Mouse (Mus musculus) kidney, postnatal 4 days (tissue): ENCODE data around the gene 4930432K21Rik.

Source experiments
- DNase-seq, 2 experiments: peaks; one replicate each; pipeline ENCODE4 v3.0.0; 2021; ENCODE audit warnings: mixed read lengths in 2 of 2

The 4930432K21Rik gene

DNA sequence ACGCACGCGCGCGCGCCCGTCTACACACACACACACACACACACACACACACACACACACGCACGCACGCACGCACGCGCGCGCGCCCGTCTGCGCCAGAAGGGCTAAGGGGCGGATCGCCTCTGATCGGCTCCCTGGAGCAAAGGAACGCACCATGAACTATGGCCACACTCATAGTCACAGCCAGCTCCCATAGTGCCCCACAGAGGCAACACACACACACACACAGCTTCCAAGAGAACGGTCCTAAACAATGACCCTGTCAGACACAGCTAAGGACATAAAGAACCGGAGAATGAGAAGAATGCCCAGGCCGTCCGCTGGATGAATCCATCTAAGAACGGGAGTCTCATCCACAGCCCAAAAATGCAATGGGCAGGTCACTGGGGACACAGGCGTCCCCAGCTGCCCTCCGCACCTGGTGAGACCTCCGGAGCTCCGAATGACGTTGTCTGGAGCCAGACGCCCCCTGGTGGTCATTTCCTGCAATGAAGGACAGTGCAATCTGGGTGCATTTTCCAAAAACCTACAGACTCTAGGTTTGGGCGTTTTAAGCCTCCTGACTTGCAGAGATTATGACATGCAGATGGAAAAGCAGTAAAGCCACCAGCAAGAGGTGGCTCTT is 62.5 kb downstream of the 4930432K21Rik start:
- DNase-seq, result peak; percentile 90 to 92

DNA sequence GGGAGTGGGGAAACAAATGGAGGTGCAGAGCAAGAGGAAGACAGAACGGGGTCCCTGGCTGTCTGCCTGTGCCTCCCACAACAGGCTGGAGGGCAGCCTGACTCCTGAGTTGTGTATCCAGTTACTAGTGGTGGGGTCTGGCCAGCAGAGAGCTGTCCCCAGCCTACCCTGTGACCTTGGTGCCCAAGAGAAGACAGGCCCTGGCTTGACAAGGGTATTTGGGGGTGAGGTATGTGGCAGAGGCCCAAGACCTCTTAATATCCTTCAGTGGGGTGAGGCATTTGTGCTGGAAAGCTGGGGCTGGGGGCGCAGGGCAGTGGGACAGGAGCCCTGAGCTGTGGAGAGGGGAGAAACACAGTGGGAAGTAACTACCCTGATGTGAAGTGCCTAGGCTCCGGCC is 63.4 kb downstream of the 4930432K21Rik start:
- DNase-seq, result no peak

DNA sequence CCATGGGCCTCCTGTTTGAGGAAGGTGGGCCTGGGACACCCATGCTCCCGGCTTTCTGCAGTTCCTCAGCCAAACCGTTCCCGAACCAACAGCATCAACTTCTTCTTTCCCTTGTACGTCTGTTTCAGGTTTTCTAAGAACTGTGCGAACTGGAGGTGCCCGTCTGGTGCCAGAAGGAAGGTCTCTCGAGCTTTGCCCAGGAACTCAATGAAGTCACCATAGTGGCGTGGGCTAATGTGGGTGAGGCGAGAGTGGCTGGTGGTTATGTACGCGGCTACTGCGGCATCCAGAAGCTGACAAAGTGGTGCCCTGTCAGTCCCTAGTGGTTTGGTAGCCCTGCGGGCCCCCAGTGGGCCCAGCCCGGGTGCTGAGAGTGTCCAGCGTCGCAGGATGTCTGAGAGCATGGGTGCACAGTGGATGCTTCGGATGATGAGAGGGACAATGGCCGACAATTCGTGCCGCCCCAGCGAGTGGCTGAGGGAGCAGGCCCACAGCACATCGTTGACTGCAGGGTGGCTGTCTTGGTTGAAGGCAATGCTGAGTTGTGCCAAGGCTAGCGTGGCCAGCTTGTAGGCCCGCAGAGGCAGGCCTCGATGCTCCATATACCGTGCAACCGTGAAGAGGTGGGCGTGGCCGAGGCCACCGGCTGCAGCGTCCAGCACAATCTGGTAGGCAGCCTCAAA is 64.2 kb downstream of the 4930432K21Rik start:
- no peak for DNase-seq

DNA sequence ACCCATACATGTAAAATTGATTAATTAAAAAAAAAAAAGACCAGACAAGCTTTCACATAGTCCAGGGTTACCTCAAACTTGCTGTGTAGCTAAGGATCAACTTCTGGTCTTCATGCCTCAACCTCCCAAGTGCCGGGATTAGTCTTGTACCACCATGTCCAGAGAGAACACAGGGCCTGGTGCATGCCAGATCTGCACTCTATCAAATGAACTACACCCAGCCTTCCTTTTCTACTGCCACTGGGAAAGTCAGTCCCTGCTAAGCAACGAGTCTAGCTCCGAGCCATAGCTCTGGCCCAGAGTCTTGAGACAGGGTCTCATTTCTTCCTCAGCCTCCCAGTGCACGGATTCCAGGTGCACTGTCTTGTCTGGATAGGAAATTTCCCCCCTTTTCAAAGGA is 65.5 kb downstream of the 4930432K21Rik start:
- DNase-seq, result no peak

DNA sequence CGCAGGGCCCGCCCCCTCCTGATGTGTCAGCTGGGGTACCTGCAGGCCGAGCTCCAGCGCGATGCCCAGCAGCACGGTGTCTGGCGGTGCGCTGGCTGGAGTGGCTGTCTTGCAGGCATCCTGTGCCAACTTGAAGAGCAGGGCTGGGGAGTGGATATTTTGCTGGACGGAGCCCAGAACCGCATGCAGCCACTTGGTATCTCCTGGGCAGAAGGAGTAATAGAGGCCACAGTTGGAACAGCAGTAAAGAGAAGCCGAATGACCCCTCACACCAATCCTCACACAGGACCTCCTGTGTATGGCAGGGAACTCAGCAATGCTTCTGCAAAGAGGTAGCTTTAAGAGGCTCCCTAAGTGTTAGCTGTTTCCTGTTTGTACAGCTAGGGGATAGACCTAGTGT is 69.4 kb downstream of the 4930432K21Rik start:
- DNase-seq, result no peak

DNA sequence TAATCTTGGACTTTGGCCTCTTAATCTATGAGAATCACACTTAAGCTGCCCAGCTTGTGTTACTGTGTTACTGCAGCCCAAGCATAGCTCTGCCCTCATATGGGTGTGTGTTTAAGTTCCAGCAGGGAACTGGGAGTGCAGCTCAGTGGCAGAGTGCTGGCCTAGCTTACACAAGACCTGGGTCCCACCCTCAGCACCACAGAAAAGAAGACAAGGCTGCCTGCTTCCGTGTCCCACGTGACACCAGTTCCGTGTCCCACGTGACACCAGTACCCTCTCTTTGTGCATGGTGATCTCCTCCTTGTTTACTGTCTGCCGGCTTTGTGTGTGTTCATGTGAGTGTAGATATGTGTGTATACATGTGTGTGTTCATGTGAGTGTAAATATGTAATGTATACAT is 70.3 kb downstream of the 4930432K21Rik start:
- DNase-seq, result no peak

DNA sequence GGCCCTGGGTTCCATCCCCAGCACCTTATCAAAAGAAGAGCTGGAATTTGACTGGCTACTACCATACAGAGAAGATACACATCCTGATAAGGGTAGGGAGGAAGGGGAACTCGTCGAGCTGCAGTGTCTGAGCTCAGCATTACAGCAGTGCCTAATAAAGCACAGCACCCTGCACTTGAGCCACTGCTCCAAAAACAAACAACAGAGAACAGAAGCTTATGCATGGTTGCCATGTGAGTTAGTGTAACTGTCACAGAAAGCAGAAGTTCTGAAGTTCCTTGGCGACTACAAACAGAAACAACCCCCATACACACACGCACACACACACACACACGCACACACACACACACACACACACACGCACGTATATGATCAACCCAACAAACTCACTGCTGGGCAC is 72.3 kb downstream of the 4930432K21Rik start:
- no peak for DNase-seq
